Mouse (Mus musculus) kidney, adult 8-10 months (tissue): Measurements from ENCODE around the gene Kirrel.

Experiments used
- DNase-seq, 2 experiments: peaks; one replicate each; pipeline ENCODE4 v3.0.0; 2022

Gene Kirrel

DNA sequence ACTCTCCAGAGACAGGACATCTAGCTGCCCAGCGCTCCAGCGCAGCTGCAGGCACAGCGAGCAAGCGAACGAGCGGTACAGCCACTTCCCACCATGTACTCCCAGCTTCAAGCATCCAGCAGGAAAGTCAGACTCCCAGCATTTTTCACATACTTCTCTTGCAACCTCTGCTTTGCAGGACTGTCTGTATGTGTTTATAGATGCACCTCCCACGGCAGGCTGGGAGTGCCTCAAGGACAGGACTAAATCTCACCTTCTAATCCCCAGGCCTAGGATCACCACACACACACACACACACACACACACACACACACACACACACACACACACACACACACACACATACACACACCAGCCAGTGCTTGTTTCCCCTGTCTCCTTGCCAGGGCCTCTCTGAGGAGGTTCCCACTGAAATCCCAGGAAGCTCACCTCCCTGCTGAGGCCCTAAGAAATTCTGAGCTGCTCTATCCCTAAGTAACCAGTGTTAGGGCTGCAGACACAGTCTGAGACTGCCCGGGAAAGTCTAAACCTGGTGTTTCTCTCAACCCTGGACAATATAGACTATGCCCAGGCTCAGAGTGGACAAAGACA lies 9.2 kb downstream of the Kirrel start:
- no peak for DNase-seq

DNA sequence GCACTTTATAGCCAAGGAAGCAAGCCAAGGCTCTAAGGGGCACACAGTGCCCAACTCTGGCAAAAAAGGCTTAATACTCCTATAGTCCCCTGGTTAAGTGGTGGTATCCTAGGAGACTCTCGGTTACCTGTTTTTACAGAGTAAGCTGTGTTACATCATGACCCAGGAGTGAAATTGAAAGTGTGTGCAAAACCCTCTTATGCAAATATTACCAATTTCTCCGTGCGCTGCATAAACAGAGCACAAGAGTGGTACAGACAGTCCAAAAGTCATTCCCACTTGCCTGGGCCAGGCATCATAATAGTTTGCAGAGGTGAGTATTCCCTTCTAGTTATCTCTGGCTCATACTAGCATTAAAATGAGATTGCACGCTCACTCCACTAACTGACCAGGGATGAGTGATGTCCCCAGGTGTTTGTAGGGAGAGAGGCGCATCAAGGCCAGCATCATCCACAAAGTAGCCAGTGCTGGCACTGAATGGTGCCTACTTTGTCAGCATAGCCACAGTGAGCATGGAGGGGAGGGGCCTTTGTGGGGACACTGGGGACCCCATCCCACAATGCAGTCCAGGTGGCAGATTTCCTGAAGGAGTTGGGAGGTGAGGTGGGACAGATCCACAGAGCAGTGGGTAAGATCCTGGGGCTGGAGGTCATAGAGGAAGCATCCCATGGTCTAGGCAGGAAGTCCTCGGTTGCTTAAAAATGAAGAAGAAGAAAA lies 10.3 kb downstream of the Kirrel start:
- no peak for DNase-seq

DNA sequence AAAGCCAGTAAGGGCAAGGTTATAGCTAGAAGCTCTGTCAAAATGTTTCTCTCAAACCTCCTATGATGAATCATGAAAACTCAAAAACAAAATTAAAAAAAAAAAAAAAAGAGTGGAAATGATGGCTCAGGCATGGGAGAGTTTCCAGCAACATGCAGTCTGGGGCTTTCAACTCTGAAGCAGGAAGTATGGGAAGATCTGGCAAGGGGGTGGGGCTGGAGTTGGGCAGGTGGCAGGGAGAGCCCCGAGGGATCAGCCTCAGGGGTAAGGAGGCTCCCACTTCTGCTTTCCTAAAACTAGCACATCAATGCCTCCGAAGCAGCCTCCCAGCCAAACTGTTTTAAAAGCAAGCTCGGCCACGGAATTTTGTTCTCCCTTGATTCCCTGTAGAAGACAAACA lies 11.4 kb downstream of the Kirrel start:
- DNase-seq = no peak

DNA sequence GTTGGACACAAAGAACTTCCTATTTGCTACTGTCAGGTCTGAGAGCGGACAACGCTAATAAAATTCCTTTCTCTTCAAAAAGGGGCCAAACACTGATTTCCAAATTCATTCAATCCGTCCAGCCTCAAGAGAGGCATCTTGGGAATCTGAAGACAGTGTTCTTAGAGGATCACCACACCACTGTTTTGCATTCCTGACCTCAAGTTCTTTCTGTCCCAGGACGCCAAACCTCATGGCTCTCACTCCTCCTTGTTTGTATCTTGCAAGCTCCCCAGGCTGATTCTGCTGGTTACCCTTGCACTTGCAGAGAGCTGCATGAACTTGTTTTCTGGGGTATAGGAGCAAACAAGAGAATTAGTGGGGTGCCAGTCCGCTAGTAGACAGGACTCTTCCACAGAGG lies 12.2 kb downstream of the Kirrel start:
- no peak for DNase-seq

DNA sequence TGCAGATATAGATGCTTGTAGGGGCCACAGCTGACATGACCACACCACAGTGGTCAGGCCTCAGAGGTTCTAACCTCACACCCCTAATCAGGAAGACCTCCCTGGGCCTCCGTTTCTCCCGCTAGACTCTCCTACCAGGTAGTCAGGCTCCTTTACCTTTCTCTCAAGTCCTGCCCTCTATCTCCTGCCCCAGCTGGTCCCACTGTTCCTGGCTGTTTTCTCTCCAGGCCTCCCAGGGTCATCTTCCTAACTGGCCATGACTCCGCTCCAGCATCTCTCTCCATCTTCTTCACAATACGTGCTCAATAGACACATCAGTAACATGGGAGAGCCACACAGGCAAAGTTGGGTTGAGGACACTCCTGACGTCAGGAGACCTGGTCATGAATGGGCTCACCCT lies 12.9 kb downstream of the Kirrel start:
- no peak for DNase-seq

DNA sequence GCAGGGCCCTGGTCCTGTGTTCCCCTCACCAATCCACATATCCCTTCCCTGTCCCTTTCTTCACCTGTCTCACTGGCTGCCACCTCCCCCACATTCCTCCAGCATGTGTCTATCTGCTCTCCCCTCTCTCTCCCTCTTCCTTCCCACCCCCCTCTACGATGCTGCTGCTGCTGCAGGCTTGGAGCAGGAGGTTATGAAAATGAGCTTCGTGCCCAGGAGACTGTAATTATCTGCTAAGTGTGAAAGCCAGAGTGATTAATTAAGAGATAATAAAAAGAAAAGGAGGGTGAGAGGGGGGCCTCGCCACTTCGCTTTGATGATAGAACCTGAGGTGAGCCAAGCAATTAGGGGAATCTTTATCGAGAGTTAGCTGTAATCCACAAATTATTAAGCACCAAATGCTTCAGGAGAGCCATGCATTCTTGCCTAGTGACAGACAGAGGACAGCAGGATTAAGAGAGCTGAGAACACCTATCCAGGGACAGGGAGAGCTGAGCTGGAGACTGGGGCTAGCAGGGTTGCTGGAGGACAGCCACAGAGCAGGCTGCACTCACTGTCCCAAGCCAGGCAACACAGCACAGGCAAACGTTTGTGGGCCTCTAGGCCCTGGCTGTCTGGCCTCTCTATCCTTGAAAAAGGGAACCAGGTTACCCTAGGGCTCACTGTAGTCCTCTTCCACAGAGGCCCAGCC lies 13.6 kb downstream of the Kirrel start:
- no peak for DNase-seq

DNA sequence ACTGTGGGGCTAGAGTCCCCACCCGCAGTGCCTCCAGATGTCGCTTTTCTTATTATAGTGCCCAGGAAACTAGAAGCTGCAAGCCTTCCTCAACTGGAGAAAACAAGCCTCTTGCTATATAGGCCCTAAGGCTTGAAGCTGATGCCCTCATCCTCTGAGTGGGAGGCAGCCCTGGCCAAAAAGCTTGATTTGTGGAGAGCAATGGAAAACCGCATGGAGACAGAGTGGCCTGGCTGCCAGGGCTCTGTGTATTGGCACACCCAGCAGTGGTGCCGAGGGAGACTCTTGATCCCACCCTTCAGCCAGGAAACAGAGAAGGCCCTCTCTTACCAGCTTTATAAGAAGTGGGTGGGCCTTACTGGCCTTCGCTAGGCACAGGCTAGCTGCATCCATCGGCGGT lies 15.4 kb downstream of the Kirrel start:
- no peak for DNase-seq

DNA sequence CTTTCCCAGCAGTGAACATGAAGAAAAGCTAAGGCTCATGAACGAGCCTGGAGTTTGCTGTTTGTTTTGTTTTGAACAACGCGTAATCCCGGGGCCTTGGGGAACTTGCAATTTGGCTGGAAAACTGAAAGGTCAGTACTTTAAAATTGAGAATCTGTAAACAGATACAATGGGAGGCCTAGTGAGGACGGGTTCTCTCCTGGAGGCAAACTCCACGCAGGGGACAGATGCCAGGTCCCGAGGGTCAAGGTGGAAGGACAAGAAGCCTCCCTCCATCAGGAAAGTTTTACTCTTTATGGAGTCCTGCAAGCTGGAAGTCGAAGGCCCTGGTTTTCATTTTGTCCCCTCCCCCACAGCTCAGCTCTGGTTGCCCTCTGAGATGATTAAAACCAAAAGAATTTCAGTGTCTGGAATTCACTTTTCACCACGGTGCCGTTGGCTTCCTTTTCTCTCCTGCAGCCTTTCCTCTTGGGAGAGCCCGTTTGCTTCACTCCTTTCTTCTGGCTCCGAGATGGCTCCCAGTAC lies 16.7 kb downstream of the Kirrel start:
- peak in 1 of 2 experiments; percentile 14 for DNase-seq

DNA sequence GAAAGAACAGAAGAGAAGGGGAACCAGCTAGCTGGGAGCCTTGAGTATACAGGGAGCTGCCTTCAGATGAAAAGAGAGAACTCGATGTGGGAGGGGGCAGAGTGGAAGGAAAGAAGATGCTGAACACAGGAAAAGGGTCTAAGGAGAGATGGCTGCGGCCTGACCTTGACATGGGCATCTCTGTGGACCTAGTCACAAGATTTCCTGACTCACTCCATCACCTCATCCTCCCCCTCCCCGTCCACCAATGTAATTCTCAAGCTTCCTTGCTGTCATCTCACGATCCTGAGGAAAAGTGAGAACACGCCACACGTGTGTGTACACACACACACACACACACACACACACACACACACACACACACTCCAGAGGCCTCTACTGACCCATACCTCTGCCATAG lies 17.2 kb downstream of the Kirrel start:
- no peak for DNase-seq

DNA sequence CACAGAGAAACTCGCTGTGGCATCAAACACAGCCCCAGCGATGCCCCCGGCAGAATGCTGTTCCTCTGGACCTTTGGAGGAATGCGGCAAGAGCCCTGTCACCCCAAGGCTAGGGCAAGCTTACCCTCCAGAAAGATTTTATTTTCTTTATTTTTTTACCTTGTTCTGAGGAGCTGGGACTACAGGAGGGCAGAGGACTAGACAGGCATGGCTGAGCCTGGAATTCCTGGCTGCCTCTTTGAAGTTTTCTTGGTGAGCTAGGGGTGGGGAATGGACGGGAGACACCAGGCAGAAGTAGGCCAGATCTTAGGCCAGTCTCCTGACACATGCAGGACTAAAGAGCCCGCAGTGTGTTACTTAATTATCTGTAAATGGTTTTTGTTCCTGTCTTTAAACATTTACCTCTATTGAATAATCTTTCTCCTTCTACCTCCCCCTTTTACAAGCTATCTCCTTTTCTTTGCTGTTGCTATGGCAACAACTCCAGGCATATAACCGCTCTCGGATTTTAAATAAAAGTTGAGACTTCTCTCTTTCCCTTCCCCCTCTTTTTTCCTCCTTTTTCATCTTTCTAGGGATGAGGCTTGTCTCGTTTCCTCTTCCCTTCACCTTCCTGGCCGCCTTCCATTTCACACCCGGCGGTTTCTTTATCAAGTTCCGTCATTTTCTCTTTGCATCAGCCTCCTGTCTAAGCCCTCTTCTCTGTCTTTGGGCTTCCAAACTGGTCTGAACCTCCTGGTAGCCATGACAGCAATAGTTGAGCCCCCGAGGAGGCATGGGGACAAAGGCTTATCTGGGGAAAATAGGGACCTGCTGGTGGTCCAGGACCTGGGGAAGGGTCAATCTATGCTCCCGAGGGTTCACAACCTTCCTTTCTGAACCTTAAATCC lies 19.9 kb downstream of the Kirrel start:
- DNase-seq = no peak

DNA sequence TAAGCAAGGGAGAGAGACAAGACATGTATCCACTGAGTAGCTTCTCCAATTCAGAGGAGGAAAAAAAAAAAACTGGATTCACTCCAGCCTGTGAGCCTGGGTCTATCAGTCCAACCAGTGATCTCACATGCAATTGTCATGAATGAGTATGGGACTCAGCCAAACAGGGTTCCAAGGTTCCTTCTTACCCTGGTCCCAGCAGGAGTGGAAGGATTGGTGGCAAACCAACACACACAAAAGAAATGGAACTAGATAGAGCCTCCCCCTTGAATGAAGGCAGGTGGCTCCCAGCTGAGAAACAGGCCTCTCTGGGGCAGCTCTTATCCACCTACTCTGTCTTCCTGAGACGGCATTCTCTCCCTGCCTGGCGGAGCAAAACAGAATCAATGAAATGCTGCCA lies 21.5 kb downstream of the Kirrel start:
- DNase-seq = no peak

DNA sequence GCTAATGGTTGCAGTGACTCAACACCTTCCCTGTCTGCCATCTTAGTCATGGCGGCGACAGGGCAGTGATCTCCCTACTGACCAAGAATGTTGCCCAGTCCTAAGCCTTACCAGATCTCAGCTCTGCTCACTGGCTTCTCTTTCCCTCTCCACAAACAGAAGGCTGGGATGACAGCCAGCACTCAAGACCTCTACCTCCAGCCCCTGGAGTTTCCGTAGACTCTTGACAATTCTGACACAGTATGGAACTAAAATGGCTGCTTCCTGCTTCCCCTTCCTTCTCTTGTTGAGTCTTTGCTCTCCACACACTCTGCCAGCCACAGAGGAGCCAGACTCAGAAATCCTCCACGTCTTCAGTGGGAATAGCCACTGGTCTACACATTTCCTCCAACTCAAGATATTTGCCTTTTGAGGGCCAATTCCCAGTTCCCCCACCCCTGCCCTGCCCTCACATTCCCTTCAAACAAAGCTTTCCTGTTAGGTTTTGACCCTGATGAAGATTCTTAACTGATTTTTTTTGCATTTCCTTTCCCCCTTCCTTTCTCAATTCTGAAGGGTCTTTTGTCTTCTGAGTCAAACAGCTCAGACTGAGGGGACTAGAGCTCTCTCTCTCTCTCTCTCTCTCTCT lies 22.3 kb downstream of the Kirrel start:
- DNase-seq = no peak

DNA sequence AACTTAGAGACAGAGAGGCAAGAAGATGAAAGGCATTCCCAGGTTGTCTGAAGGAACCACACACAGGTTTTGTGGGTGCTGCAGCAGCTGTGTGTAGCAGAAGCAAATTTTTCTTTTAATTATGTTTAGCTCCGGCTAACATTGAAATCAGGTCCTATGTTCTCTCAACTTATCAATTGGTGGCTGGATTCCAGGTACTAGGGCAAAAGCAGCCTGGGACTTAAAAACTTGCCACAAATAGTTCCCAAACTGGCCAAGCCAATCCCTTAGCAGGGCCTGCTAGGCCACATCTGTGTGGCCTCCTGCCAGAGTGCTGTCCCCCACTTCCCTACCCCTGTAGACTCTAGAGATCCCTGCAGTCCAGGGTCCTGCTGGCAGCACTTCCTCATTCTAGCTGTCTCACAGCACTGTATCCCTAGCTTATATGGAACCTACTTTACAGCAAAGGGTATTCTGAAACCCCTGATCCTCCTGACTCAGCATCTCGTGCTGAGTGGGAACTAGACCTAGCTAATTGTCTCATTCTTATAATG lies 23.2 kb downstream of the Kirrel start:
- DNase-seq = no peak

DNA sequence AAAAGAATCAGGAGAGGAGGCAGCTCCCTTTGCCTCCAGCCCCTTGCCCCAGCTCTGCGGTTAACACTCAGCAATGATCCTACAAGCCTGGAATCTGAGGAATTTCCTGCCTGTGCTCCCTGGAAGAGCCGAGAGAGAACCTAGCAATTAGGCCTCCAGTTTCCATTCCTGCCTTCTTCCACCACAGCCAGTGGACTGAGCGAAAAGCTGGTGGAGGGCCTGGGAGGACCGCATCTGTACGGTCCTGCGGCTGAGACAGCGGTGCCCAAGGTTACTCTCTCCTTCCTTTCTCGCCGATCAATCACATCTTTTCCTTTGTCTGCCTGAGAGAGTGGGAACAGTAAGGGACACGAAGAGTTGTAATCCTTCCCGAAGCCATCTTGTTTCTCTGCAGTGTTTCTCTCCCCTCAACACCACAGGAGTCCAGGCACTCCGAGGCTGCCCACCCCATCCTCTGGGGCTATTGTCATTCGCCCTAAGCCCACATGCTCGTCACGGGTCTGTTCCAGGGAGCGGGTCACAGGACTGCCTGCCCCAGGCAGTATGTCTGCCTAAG lies 23.8 kb downstream of the Kirrel start:
- DNase-seq = peak; percentile 21 to 29

DNA sequence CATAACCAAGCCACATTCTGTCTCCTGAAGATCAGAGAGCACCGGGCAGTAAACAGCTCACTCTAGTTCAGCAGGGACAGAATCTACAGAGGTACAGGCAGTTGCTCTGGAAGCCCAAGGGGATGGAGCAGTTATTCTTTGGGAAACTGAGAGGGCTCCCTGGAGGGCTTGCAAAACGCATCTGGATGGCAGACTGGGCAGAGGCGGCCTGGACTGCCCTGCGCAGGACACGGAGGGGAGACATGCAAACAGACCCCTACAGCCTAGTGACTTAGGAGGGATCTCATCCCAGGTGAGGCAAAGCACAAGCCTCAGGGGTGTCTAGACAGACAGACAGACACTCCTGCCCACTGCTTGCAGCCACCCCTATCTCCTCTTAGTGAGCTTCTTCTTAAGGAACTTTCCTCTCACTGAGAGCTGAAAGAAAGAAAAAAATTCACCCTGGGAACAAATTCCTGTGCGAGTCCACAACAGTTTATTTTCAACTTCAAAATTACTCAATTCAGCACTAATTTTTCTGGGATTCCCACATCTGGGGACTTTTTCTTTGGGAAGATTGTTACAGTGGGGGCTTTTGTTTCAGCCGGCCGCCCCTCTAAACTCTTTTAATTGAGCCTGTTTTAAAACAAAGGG lies 24.4 kb downstream of the Kirrel start:
- DNase-seq = no peak

DNA sequence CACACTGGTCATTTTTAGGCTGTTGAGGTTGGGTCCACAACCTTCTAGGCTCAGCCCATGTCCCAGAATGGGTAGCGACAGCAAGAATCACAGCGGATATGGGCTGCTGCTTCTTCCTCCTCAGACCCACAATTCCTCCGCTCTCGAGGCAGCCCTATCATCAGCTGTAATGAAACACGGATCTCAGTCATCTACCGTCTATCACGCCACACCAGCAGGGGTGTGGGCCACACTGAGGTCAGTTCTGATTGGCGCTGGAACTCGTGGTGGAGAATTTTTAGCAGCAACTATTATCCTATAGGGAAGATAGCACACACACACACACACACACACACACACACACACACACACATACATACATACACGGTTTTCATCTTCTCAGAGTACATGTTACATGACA lies 25.1 kb downstream of the Kirrel start:
- no peak for DNase-seq

DNA sequence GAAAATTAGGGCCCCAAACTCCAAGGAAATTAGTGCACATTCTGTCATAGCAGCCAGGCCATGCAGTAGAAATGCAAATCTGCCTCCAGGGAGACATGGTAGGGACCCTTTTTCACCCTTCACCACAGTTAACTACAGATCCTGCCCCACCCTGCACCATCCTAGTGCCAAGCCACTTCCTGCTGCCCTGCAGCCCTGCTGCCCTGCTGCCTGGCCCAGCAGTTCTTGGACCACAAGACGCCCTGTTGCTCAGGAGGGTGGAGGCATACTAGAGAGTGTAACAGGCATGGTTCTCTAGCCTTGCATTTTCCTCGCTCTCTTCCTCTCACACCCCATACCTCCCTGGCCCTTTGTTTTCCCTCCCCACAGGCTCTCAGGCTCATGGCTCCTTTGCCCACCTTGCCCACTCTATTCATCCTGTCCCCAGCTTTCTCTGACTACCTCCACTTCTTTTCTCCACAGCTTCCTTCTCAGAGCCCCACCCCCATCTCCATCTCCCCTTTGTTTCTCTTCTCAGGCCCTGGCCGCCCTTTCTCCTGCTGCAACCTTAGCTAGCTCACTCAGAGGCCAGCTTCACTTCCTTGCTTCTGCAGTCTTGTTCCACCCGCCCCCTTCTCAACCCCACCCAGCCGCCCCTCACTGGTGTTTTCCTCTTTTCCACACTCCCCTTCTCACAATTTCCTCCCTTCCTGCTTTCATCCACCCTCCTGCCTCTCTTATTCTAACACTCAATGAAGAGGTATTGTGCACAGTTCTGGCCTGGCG lies 29.9 kb downstream of the Kirrel start:
- DNase-seq = no peak

DNA sequence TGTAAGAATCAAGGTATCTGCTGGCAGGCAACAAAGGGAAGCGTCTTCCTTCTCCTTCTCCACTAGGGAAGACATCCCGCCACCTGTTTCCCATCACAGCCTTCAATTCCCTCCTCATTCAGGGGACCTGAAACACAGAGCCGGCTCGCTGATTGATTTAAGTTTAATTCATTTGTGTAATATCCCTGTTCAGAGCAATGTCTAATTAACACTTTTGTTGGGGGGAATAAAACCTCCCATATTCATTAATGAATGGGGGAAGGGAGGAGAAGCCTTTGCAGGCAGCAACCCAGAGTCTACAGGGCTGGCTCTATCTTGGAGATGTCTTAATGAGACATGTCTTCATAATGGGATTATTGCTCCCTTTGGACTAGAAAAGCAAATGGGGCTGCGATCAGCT lies 34.3 kb downstream of the Kirrel start:
- DNase-seq = no peak

DNA sequence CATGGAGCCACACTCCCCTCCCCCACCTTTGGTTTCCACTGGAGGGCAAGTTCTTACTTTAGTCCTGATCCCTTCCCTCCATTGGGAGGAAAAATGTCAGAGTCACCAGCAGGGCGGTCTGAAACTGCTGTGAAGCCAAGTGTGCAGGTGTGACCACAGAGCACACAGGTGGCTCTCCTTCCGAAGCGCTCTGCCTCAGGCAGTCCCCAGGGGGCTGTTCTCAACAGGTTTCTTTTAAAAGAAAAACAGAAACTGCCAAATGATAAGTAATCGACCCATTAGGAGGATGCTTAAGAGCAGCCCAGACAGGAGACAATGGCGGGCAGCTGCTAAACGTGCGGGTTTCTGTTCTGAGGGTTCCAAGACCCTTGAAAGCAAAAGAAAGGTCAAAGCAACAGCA lies 37.8 kb downstream of the Kirrel start:
- no peak for DNase-seq

DNA sequence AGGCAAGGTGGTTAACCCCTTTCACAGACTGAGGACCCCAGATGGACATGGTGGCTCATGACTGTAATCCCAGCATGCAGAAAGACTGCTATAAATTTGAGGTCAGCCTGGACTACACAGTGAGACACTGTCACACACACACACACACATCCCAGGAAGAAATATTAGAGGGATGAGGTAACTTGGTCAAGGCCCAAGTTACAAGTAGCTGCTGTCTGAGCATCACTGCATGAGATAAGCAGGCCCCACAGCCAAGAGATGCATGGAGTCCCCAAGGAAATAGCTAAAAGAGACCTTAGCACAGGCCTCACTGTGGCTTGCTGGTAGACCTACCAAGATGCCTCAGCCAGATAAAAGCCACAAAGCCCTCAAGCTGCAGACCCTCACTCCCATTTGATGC lies 39.6 kb downstream of the Kirrel start:
- no peak for DNase-seq
